Mouse (Mus musculus) liver, embryonic 11.5 days (tissue): ENCODE results near the gene Gm9780. TPM values are rescaled to one million over a fixed set of nuclear protein-coding genes. Genes with fewer than 3 reads are reported as not detected.
"Not testable (repeated sequence)": the region's sequence is repeated elsewhere in the genome, so short reads cannot be mapped to it uniquely, and the experiment has no call there.

ENCODE experiments used
- ATAC-seq: fragments of 200-750 bp; cut with Nextera tagmentation; replicated peaks from 2 replicates; pipeline ENCODE4 v1.8.0; 2017; ENCODE audit warnings: moderate number of reproducible peaks, mild to moderate bottlenecking, moderate TSS enrichment, moderate library complexity; ENCODE audit not compliant: low FRiP score
- DNase-seq: peaks from one replicate; pipeline ENCODE4 v3.0.0-alpha.2; 2017; ENCODE audit warnings: low spot score
- H3K27ac ChIP-seq: fragments of 300-500 bp; sonication (generic); 2 replicates; pipeline ENCODE4 v1.5.1; 2014; ENCODE audit warnings: mild to moderate bottlenecking, low read depth, low read length, control low read depth
- H3K27me3 ChIP-seq: fragments of 300-500 bp; sonication (generic); replicated peaks from 2 replicates; pipeline ENCODE4 v1.6.1; 2014; ENCODE audit warnings: low read length, mixed read lengths; ENCODE audit not compliant: control insufficient read depth, insufficient read depth
- H3K36me3 ChIP-seq: fragments of 300-500 bp; sonication (generic); 2 replicates; pipeline ENCODE4 v1.6.1; 2014; ENCODE audit warnings: mild to moderate bottlenecking, low read length, moderate library complexity, mixed read lengths; ENCODE audit not compliant: control insufficient read depth, insufficient read depth
- H3K4me1 ChIP-seq: fragments of 300-500 bp; sonication (generic); replicated peaks from 2 replicates; pipeline ENCODE4 v1.6.1; 2014; ENCODE audit warnings: low read length, mixed read lengths; ENCODE audit not compliant: control insufficient read depth, insufficient read depth
- H3K4me2 ChIP-seq: fragments of 300-500 bp; sonication (generic); 2 replicates; pipeline ENCODE4 v1.6.1; 2014; ENCODE audit warnings: mild to moderate bottlenecking, control low read depth, moderate library complexity
- H3K4me3 ChIP-seq: fragments of 300-500 bp; sonication (generic); 2 replicates; pipeline ENCODE4 v1.5.1; 2014; ENCODE audit warnings: low read depth, low read length, control low read depth
- H3K9ac ChIP-seq: fragments of 300-500 bp; sonication (generic); 2 replicates; pipeline ENCODE4 v1.6.1; 2014; ENCODE audit warnings: low read depth, low read length, control low read depth
- H3K9me3 ChIP-seq: fragments of 300-500 bp; sonication (generic); 2 replicates; pipeline ENCODE4 v1.6.1; 2016; ENCODE audit warnings: low read length, inconsistent platforms, mixed read lengths; ENCODE audit not compliant: control insufficient read depth
- WGBS: fragments of 180-500 bp; shearing (Covaris S2); extraction: QIAGEN DNeasy Blood & Tissue Kit; methylation state at CpG from one replicate; pipeline ENCODE4 v1.1.7; 2014; 5-methylcytosine and 5-hydroxymethylcytosine counted together
- polyA plus RNA-seq: library from polyadenylated mRNA; unstranded; fragments of >200 nt; fragmentation: Nextera tagmentation; extraction: Ambion mirVana; gene quantifications from 2 replicates; pipeline ENCODE4 v1.2.1, GENCODE M21; 2014

Gene Gm9780
- polyA plus RNA-seq, 1 experiment from 2014 or later = 1.5 TPM

DNA sequence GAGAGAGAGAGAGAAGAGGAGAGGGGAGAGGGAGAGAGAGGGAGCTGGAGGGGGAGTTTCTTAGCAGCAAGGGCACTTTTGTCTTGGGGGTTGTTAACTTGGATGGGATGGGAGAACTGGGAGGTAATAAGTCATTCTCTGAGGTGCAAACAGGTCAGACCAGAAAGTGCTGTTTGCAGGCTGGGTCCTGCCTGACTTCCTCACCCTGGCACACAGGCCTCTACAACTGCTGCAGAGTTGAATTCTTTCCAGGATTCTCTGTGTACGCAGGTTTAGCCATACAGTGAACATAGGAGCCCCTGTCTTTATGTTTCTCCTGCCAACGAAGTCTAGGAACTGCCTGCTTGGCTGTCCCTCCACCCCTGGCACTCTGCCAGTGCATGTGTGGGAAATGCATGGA is 35.0 kb downstream of the Gm9780 start:
- not testable (repeated sequence) for H3K9ac ChIP-seq, H3K9me3 ChIP-seq, H3K27me3 ChIP-seq, ATAC-seq, H3K4me3 ChIP-seq, H3K4me1 ChIP-seq, H3K36me3 ChIP-seq, DNase-seq, H3K4me2 ChIP-seq, H3K27ac ChIP-seq
- no CpG with 5 or more reads among the region's 2 CpGs for WGBS

DNA sequence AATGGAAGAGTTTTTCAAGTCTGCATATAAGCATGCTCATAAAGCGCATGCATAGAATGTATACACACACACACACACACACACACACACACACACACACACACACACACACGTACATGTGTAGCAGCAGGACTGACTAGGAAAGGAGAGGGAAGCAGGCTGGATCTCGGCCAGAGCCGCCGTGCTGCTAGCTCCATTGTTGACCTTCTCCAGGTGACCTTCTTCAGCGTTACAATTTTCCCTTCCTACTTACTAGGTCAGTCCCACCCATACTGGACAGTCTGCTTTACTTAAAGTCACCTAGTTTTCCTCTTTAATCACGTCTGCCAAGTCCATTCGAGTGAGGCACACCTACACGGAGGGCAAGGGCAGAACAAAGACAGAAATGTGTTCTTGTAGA is 60.6 kb downstream of the Gm9780 start:
- WGBS = 76% methylated on average over 6 of the region's 9 CpGs
- H3K27me3 ChIP-seq, H3K4me2 ChIP-seq, H3K36me3 ChIP-seq, H3K9ac ChIP-seq, H3K4me3 ChIP-seq, H3K27ac ChIP-seq, H3K9me3 ChIP-seq, H3K4me1 ChIP-seq, ATAC-seq: not testable (repeated sequence)
- DNase-seq = peak; percentile 20

DNA sequence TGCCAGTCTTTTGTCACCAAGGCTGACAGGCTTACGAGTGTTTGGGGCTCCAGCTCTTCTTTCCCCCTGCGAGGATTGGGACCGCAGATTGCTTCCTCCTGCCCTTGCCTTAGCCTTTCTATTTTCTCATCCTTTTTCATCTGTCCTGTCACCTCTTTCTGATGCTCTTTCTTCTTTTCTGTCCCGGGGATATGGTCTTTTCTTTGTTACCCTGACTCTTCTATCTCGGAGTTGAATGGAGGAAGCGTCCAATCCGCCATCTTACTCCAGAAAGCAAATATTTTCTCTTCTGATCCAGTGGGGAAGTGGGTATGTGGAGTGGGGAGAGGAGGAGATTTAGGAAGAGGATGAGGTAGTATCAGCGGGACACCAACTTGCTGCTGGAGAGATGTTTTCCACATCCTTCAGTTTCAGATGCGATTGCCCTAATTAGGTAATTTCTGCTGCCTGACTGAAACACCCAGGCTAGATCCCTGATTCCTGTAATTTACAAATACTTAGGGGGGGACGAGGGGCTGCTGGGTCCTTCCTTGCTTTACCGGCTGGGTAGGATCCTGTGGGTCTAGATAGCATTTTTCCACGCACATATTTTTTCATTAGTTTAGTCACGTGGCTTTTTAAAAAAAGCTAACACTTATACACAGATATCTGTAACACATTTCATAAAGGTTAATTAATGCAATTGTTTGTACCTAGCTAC is 63.1 kb downstream of the Gm9780 start:
- H3K27ac ChIP-seq, ATAC-seq, H3K9ac ChIP-seq, H3K36me3 ChIP-seq, H3K4me1 ChIP-seq, H3K9me3 ChIP-seq, H3K4me3 ChIP-seq, H3K27me3 ChIP-seq: not testable (repeated sequence)
- peak; percentile 17 for DNase-seq
- H3K4me2 ChIP-seq = peak overlapping the region; percentile 39; the same call in 1 of the 2 replicates
- 5% methylated on average over 5 of the region's 13 CpGs for WGBS

DNA sequence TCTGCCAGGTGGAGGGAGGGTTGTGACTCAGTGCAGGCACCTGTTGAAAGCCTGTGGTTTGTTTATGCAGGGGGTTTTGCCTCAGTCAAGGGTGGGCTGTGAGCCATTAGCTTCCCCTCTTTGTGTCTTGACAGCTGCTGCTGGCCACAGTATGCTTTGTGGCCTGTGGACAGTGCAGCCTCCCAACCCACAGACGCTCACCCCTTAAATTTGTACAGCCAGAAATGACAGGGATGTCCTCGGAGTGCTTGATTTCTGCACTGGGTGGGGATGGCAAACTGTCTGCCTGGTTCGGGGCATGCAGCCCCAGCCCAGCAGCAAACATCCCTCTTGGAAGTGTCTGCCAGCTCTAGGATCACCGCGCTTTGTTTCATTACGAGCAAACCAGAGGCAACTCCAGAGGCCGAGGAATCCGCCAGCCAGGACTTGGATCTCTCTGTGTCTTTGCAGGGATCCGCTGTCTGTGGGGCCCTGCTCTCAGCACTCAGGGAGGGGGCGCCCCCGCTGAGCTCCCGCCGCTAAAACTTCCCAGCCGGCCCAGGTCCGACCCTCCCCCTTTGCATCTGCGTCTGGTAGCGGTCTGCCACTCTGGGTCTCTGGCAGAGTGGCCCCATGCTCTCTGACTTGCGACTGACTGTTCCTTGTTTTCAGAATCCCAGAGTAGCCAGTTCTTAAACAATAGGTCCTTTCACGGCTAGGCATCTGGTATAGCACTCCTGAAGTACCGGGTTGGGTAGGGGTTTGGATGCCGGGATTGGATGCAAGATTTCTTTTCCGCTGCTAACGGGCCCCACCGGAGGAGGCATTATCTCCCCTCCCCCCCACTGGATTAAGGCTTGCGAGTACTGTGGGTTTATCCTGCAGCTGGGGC is 63.9 kb downstream of the Gm9780 start, which contains the start of gene Duxbl1:
Duxbl1 (plus strand) TSS at position 207 of the 871 bp plus-strand sequence.
- no CpG with 5 or more reads among the region's 25 CpGs for WGBS
- peak within 1 kb of the TSS; percentile 39; the same call in 1 of the 2 replicates for H3K4me2 ChIP-seq
- not testable (repeated sequence) for H3K27ac ChIP-seq

More for the DNA sequence above, 63.9 kb downstream of the Gm9780 start, which contains the start of gene Duxbl1:
- not testable (repeated sequence) for H3K9ac ChIP-seq, H3K4me1 ChIP-seq, H3K36me3 ChIP-seq, H3K4me3 ChIP-seq, ATAC-seq, H3K9me3 ChIP-seq, DNase-seq, H3K27me3 ChIP-seq

Other genes with a start within 250 kb of the Gm9780 start
- 13.1 and 16.5 TPM in 2 replicates for gene Anxa11, start 200.6 kb downstream of the Gm9780 start, polyA plus RNA-seq
- gene Plac9a, start 139.6 kb downstream of the Gm9780 start, polyA plus RNA-seq = not detected in 2 replicates
- 1.7 and 3.9 TPM in 2 replicates for gene Tmem254a, start 115.0 kb downstream of the Gm9780 start, polyA plus RNA-seq
- gene Cphx1, start 104.4 kb downstream of the Gm9780 start, polyA plus RNA-seq = 0.10 and 0.14 TPM in 2 replicates
- 0.26 TPM in 1 of 2 replicates, not detected in the other for gene Duxbl1, start 64.1 kb downstream of the Gm9780 start, polyA plus RNA-seq
- 23.3 and 24.0 TPM in 2 replicates for gene Tmem254c, start 24.6 kb upstream of the Gm9780 start, polyA plus RNA-seq
- gene Cphx2, start 38.8 kb upstream of the Gm9780 start, polyA plus RNA-seq = not detected in 2 replicates
- not detected in 2 replicates for gene Cphx3, start 39.6 kb upstream of the Gm9780 start, polyA plus RNA-seq
- gene Duxbl2, start 75.6 kb upstream of the Gm9780 start, polyA plus RNA-seq = 0.34 TPM in 1 of 2 replicates, not detected in the other
- 1.5 and 1.6 TPM in 2 replicates for gene Plac9b, start 139.8 kb upstream of the Gm9780 start, polyA plus RNA-seq
- 25.9 and 30.3 TPM in 2 replicates for gene Tmem254b, start 164.3 kb upstream of the Gm9780 start, polyA plus RNA-seq
- 0.09 and 0.84 TPM in 2 replicates for gene Duxbl3, start 215.3 kb upstream of the Gm9780 start, polyA plus RNA-seq